Mouse (Mus musculus): Measurements from ENCODE around the gene Zswim7. TPM values are rescaled to one million over a fixed set of nuclear protein-coding genes. Genes with fewer than 3 reads are reported as not detected.

The Zswim7 gene
- polyA plus RNA-seq, 1 experiment from 2014 or later = 26.3 TPM

DNA sequence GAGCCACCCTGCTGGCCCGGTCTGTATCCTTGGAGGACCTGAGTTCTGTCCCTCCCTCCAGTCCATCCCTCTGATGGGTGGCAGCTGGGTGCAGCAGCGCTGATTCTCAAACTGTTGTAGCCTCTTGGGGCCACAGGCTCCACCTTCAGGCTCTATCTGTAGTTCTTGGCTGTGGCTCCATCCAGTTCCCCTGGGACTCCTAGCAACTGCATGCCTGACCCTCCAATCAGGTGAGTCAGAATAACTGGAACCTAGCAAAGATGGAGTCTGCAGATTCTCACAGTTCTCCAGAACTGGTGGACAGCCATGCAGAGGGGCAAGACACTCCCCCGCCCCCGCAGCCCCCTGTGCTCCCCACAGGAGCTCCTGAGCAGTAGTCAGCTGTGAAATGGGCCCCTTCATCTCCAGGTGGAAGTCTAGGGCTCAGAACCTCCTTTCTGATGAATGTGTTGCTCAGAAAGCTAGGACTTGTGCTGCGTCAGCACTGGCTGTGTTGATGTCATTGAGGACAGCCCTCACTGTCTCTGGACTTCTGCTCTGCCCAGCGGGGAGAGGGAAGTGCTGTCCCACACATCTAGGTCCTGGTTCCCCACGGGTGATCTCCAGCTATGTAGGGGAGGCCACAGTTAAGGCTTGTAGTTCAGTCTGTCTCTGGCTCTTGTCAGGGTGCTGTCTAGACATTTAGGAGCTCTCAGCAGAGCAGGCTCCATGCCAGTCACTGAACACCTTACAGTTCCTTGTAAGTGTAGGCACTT is 60.2 kb downstream of the Zswim7 start:
- WGBS = 72% methylated on average over 7 of the region's 7 CpGs
- H3K9ac ChIP-seq = no peak overlapping the region
- H3K4me3 ChIP-seq = no peak overlapping the region
- no peaks in the 10 kb centered on the region for H3K36me3 ChIP-seq
- H3K9me3 ChIP-seq = no peaks in the 10 kb centered on the region
- no peak overlapping the region for H3K4me2 ChIP-seq (replicated peaks)
- 0 out of 2 replicates have a peak, but pooled peaks cover 3% of the 10 kb centered on the region for H3K4me1 ChIP-seq
- no peaks in the 10 kb centered on the region for H3K27me3 ChIP-seq
- no peak for ATAC-seq (ENCODE audit: low FRiP score, low read depth)
- no peak overlapping the region for H3K27ac ChIP-seq

- ATAC-seq (ENCODE audit: low FRiP score, low read depth) = no peak
- no peak overlapping the region for H3K4me3 ChIP-seq
- no peaks in the 10 kb centered on the region for H3K27me3 ChIP-seq
- H3K4me1 ChIP-seq = no peaks in the 10 kb centered on the region
- 88% methylated on average over 6 of the region's 6 CpGs for whole genome bisulfite sequencing
- H3K9me3 ChIP-seq = no peaks in the 10 kb centered on the region
- no peaks in the 10 kb centered on the region for H3K36me3 ChIP-seq
- H3K27ac ChIP-seq = no peak overlapping the region
- no peak overlapping the region for H3K4me2 ChIP-seq (replicated peaks)
- H3K9ac ChIP-seq = no peak overlapping the region
Observed at GRCm38 (mm10) chr11:62217751-62218150, 63.4 kb downstream of the Zswim7 start.

Other genes starting within 250 kb of the Zswim7 start
- gene Adora2b, start 32.4 kb downstream of the Zswim7 start, polyA plus RNA-seq (2015; fragmentation: Nextera tagmentation; extraction: Ambion mirVana) = 9.9 and 10.4 TPM in 2 replicates
- 24.9 and 25.0 TPM in 2 replicates for gene Ttc19, start 98 bp upstream of the Zswim7 start, polyA plus RNA-seq (2015; fragmentation: Nextera tagmentation; extraction: Ambion mirVana)
- gene Pigl, start 177.1 kb upstream of the Zswim7 start, polyA plus RNA-seq (2015; fragmentation: Nextera tagmentation; extraction: Ambion mirVana) = 8.9 and 9.6 TPM in 2 replicates
- 170 and 173 TPM in 2 replicates for gene Ncor1, start 177.2 kb upstream of the Zswim7 start, polyA plus RNA-seq (2015; fragmentation: Nextera tagmentation; extraction: Ambion mirVana)

Data from limb, embryonic 13.5 days (tissue).